Mouse (Mus musculus) forebrain, embryonic 13.5 days (tissue): ENCODE data around the gene Ints14. TPM values are rescaled to one million over a fixed set of nuclear protein-coding genes. Genes with fewer than 3 reads are reported as not detected.
"Not testable (repeated sequence)": the region's sequence is repeated elsewhere in the genome, so short reads cannot be mapped to it uniquely, and the experiment has no call there.

Experiments used
- ATAC-seq: fragments of 200-750 bp; cut with Nextera tagmentation; 2 replicates; pipeline ENCODE4 v1.8.0; 2017
- H3K27ac ChIP-seq: fragments of 300-500 bp; sonication (generic); 2 replicates; pipeline ENCODE4 v1.5.1; 2015; ENCODE audit warnings: inconsistent platforms, mild to moderate bottlenecking, moderate library complexity
- H3K27me3 ChIP-seq: fragments of 300-500 bp; sonication (generic); 2 replicates; pipeline ENCODE4 v1.6.1; 2015; ENCODE audit warnings: mild to moderate bottlenecking, inconsistent platforms
- H3K36me3 ChIP-seq: fragments of 300-500 bp; sonication (generic); 2 replicates; pipeline ENCODE4 v1.6.1; 2015; ENCODE audit warnings: mild to moderate bottlenecking, inconsistent platforms; ENCODE audit not compliant: poor library complexity, severe bottlenecking
- H3K4me1 ChIP-seq: fragments of 300-500 bp; sonication (generic); 2 replicates; pipeline ENCODE4 v1.6.1; 2015; ENCODE audit warnings: inconsistent platforms
- H3K4me2 ChIP-seq: fragments of 300-500 bp; sonication (generic); 2 replicates; pipeline ENCODE4 v1.6.1; 2015; ENCODE audit warnings: inconsistent platforms, mild to moderate bottlenecking, moderate library complexity
- H3K4me3 ChIP-seq: fragments of 300-500 bp; sonication (generic); 2 replicates; pipeline ENCODE4 v1.5.1; 2015; ENCODE audit warnings: mild to moderate bottlenecking, inconsistent platforms
- H3K9ac ChIP-seq: fragments of 300-500 bp; sonication (generic); 2 replicates; pipeline ENCODE4 v1.6.1; 2015; ENCODE audit warnings: mild to moderate bottlenecking, inconsistent platforms
- H3K9me3 ChIP-seq: fragments of 300-500 bp; sonication (generic); replicated peaks from 2 replicates; pipeline ENCODE4 v1.6.1; 2016; ENCODE audit warnings: inconsistent platforms
- WGBS: fragments of 180-500 bp; shearing (Covaris S2); methylation state at CpG from one replicate; pipeline ENCODE4 v1.1.7; 2015; 5-methylcytosine and 5-hydroxymethylcytosine counted together
- microRNA-seq: library from miRNA; unstranded; fragments of <30 nt; microRNA quantifications from one replicate; pipeline ENCODE4, GENCODE M21; 2016
- polyA plus RNA-seq: library from polyadenylated mRNA; unstranded; fragments of >200 nt; fragmentation: Nextera tagmentation; extraction: Ambion mirVana; gene quantifications from 2 replicates; pipeline ENCODE4 v1.2.1, GENCODE M21; 2015

Gene Ints14
- polyA plus RNA-seq, 1 experiment from 2014 or later: 50.4 TPM

DNA sequence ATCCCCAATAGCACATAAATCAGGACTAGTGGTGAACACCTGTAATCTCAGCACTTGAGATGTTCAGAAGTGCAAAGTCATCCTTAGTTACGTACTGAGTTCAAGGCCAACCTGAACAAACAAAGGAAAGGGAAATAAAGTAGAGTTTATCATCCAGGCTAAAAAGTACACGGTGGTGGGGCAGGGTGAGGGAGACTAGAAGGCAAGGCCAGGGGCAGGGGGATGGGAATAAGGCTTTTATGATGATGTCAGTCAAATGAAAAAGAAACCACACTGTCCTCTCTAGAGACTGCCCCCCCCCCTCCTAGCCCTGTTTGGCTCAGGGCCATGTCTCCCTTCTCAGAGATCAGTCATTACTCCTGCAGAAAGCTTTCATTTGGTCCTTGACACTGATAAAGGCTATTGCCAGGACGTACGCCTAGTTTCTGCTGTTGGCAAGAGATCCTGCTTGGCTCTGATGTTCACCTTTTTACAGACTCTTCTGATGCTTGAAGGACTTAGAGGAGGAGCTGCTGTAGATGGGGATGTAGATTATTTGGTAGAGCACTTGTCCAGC lies 62.0 kb downstream of the Ints14 start:
- no peak for ATAC-seq
- Histone ChIP-seq H3K4me1 (peaks cover 38% of the 10 kb centered on the region), H3K36me3 (no peaks in the 10 kb centered on the region), H3K4me3 (no peak overlapping the region), H3K27ac (no peak overlapping the region), H3K9ac (no peak overlapping the region), H3K27me3 (0 out of 2 replicates have a peak, but pooled peaks cover 4% of the 10 kb centered on the region), H3K4me2 (no peak overlapping the region), H3K9me3 (no peaks in the 10 kb centered on the region)
- 65% methylated on average over 4 of the region's 4 CpGs for WGBS

DNA sequence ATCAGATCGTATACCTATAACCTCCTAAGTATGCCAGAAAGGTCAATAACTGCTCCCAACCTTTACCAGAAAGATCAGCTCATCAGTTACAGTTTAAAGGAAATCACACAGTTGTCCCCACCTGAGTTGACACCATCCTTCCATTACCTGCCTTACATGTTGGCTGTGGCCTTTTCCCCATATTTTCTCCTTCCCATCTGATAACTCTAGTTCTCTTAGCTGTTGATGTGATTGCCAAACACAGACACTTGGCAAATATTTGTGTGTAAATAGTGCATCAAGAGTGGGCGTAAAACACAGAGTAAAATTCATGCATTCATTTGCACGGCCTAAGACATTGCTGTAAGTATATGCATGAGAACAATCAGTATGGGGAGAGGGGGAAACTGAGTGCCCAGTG lies 62.7 kb downstream of the Ints14 start:
- Histone ChIP-seq H3K4me1 (peaks cover 30% of the 10 kb centered on the region), H3K4me3 (no peak overlapping the region), H3K4me2 (no peak overlapping the region), H3K9me3 (no peaks in the 10 kb centered on the region), H3K9ac (no peak overlapping the region), H3K27ac (no peak overlapping the region), H3K36me3 (no peaks in the 10 kb centered on the region), H3K27me3 (0 out of 2 replicates have a peak, but pooled peaks cover 4% of the 10 kb centered on the region)
- 93% methylated on average over 3 of the region's 3 CpGs for WGBS
- ATAC-seq: no peak

DNA sequence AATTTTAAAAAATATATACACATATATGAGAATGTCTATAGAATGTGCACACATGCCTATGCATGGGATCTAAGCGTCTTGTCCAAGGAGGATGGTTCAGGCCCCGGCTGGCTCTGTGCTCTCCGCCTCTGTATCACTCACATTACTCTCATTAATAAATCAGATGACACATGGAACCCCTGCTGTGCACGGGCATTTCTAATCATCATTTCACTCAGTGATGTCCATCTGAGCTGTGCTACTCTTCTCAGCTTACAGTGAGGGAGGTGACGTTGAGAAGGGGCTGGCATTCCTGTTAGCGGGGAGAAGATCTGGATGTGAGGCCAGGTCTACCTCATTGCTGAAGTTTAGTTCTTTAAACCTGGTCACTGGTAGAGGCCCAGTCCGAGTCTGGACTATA lies 66.5 kb downstream of the Ints14 start:
- Histone ChIP-seq H3K4me2 (no peak overlapping the region), H3K9me3 (no peaks in the 10 kb centered on the region), H3K27ac (no peak overlapping the region), H3K36me3 (no peaks in the 10 kb centered on the region), H3K9ac (no peak overlapping the region), H3K27me3 (0 out of 2 replicates have a peak, but pooled peaks cover 8% of the 10 kb centered on the region), H3K4me3 (no peak overlapping the region), H3K4me1 (peaks cover 5% of the 10 kb centered on the region)
- no peak for ATAC-seq
- WGBS: 85% methylated on average over 7 of the region's 7 CpGs

DNA sequence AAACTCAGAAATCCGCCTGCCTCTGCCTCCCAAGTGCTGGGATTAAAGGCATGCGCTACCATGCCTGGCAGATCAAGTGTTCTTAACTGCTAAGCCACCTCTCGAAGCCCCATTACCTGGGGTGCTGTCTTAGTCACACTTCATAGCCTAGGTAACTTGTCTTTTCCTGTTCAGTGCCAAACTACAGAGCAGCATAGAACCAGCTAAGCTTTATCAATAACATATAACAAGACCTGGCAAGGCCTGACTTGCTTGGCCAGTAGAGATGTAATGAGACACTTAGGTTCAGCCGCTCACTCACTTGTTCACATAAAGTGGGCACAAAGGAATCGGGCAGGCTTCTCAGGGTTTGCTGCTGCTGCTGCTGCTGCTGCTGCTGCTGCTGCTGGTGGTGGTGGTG lies 67.6 kb downstream of the Ints14 start:
- H3K4me1 ChIP-seq: peaks cover 9% of the 10 kb centered on the region
- no peak for ATAC-seq
- no peaks in the 10 kb centered on the region for H3K9me3 ChIP-seq
- no peak overlapping the region for H3K4me2 ChIP-seq
- no peak overlapping the region for H3K9ac ChIP-seq
- WGBS: 88% methylated on average over 5 of the region's 5 CpGs
- H3K27me3 ChIP-seq: 0 out of 2 replicates have a peak, but pooled peaks cover 8% of the 10 kb centered on the region
- H3K27ac ChIP-seq: no peak overlapping the region
- no peaks in the 10 kb centered on the region for H3K36me3 ChIP-seq
- no peak overlapping the region for H3K4me3 ChIP-seq

DNA sequence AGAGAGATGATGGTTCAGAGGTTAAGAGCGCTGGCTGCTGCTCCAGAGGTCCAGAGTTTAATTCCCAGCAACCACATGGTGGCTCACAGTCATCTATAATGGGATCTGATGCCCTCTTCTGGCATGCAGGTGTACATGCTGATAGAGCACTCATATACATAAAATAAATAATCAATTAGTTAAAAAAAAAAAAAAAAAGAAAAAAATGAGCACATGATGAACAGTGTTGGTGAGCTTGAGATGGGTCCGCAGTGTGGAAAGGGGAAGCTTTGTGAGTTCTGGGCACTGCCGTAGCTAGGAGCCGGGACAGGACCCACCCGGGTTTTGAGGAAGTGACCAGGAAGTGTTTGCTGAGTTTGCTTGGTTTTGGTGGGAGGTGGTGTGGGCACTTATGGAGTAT lies 70.7 kb downstream of the Ints14 start:
- H3K27me3 ChIP-seq, H3K4me2 ChIP-seq, H3K9ac ChIP-seq, H3K4me3 ChIP-seq, ATAC-seq, H3K36me3 ChIP-seq, H3K9me3 ChIP-seq, H3K27ac ChIP-seq: not testable (repeated sequence)
- WGBS: 72% methylated on average over 5 of the region's 5 CpGs
- peaks cover 16% of the 10 kb centered on the region for H3K4me1 ChIP-seq

DNA sequence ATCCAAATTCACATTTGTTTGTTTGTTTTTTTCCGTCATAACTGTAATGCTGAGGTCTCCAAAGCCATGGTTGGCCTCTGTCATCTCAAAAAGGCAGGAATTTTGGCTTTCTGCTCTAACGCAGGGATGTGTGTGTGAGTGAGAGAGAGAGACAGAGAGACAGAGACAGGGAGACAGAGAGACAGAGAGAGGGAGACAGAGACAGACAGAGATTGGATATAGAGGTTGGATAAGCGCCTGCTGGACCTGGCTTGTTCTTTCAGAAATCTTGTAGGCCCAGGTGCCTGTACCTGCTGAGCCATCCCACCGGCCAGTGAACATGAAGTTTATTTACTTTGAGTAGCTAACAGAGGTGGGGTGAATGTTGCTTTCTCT lies 71.2 kb downstream of the Ints14 start:
- Histone ChIP-seq H3K27ac (no peak overlapping the region), H3K36me3 (peaks cover 2% of the 10 kb centered on the region), H3K9me3 (no peaks in the 10 kb centered on the region), H3K4me1 (peaks cover 16% of the 10 kb centered on the region), H3K9ac (no peak overlapping the region), H3K4me2 (peak overlapping the region; percentile 97), H3K27me3 (0 out of 2 replicates have a peak, but pooled peaks cover 4% of the 10 kb centered on the region), H3K4me3 (peak overlapping the region; percentile 100)
- 34% methylated on average over 4 of the region's 4 CpGs for WGBS
- no peak; the same call in 1 of the 2 replicates for ATAC-seq

DNA sequence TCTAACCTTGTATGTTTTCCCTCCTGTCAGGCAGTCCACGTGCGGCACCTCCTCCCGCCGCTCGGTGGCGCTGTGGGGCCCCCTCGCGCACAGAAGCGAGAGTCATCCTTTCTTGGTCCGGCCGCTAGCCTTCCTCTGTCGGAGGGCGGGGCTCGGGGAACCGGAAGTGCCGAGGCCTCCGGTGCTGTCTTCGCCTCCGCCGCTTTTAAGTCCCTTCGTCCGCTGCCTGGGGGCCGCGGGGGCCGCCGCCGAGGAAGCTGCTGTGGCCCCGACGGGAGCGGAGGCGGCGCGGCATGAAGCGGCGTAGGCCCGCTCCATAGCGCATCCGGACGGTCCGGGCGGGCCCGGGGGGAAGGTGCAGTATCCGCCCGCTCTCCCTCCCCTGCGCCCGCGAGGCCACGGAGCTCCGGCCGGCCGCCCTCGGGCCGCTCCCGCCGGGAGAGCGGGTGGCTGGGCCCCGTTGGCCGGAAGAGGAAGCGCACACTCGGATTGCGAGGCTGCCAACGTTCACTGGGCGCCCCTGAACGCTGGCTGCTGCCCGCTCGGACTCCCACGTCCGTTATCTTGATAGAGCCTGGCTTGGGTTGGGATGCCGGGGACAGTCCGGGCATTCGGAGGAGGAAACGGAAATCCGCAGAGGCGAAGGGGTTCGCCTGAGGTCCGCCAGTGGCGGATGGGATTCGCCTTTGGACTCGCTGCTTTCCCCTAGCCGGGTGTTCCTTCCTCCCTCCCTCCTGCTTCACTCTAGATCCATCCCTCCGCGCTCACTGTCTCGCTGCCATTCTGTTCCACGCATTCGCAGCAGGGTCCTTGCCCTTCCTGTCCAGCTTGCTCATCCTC lies 71.8 kb downstream of the Ints14 start, which contains the start of gene Dpp8:
Gene Dpp8, plus strand, starts transcription at position 146 of the 840 bp plus-strand sequence.
- H3K4me3 ChIP-seq: peak within 1 kb of the TSS; percentile 100
- WGBS: under 1% methylated on average over 63 of the region's 85 CpGs
- peak within 1 kb of the TSS; percentile 97 for H3K4me2 ChIP-seq
- peak within 1 kb of the TSS; percentile 99 for H3K9ac ChIP-seq
- H3K27ac ChIP-seq: peak within 1 kb of the TSS; percentile 76
- ATAC-seq: peak; percentile 97
- peaks cover 8% of the 10 kb centered on the region for H3K36me3 ChIP-seq
- 0 out of 2 replicates have a peak, but pooled peaks cover 4% of the 10 kb centered on the region for H3K27me3 ChIP-seq
- peaks cover 16% of the 10 kb centered on the region for H3K4me1 ChIP-seq
- no peaks in the 10 kb centered on the region for H3K9me3 ChIP-seq

DNA sequence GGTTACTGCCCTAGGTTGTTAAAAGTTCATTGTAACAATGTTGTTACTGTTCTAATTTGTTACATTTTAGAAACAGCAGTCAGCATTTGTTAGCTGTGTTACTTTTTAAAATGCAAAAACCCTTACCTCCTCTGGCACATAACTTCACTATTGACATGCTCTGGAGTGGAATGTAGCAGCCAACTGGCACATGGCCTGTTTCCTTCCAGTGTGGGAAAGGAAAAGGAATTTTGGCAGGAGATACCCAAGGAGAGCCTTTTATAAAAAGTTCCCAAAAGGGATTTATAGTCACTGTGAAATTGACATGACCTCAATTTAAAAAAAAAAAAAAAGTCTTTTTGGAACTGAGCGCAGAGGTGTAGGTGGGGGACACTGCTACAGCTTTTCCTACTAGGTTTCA lies 75.8 kb downstream of the Ints14 start:
- 100% methylated on average over 1 of the region's 1 CpGs for WGBS

More for the DNA sequence above, 75.8 kb downstream of the Ints14 start:
- Histone ChIP-seq H3K4me3 (no peak overlapping the region), H3K36me3 (peaks cover 44% of the 10 kb centered on the region), H3K4me1 (peaks cover 16% of the 10 kb centered on the region), H3K9ac (no peak overlapping the region), H3K9me3 (no peaks in the 10 kb centered on the region), H3K27ac (no peak overlapping the region), H3K27me3 (no peaks in the 10 kb centered on the region), H3K4me2 (no peak overlapping the region)
- no peak for ATAC-seq

Small RNA genes within 50 kb of the gene (microRNA-seq; reads per million reads assigned to microRNA genes)
- gene Gm25640: not detected

Other genes starting within 250 kb of the Ints14 start
- 337 and 338 TPM in 2 replicates for gene Rab11a, start 223.1 kb upstream of the Ints14 start, polyA plus RNA-seq
- 6.7 and 8.9 TPM in 2 replicates for gene Dennd4a, start 149.6 kb upstream of the Ints14 start, polyA plus RNA-seq
- 0.05 and 0.08 TPM in 2 replicates for gene Slc24a1, start 9.3 kb upstream of the Ints14 start, polyA plus RNA-seq
- 151 and 159 TPM in 2 replicates for gene Hacd3, start 60.8 kb downstream of the Ints14 start, polyA plus RNA-seq
- 34.9 and 41.2 TPM in 2 replicates for gene Dpp8, start 71.5 kb downstream of the Ints14 start, polyA plus RNA-seq
- gene Igdcc4, start 140.6 kb downstream of the Ints14 start, polyA plus RNA-seq: 10.5 and 10.8 TPM in 2 replicates
- 13.2 and 16.0 TPM in 2 replicates for gene Igdcc3, start 180.3 kb downstream of the Ints14 start, polyA plus RNA-seq
- 5.1 and 6.1 TPM in 2 replicates for gene Parp16, start 234.4 kb downstream of the Ints14 start, polyA plus RNA-seq